Mouse (Mus musculus): ENCODE data around the gene Bgn. TPM values are rescaled to one million over a fixed set of nuclear protein-coding genes. Genes with fewer than 3 reads are reported as not detected.

Gene Bgn
- total and polyA plus RNA-seq, 3 experiments = not detected

DNA sequence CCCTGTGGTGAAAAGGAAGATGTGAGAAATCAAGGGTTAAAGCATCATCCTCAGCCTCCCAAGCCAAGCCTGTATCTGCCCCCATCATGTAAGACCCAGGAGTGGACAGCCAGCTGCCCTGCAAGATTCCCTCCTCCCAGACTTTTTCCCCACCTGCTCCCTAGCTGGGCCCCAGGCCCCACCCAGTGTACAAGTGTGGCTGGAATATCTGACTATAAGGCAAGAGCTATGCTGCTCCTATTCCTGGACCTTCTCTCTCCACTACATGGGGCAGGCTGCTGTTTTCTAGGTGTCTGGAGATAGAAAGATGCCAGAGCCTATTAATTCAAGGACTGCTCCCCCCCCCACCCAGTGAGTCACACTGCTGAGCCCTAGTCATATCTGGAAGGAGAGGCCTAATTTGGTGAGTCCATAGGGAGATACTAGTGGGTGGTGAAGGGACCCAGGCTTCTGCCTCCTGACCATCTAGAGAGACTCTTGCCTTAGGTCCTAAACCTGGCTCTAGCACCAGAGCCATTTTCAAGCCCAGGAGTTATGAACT, 33.7 kb downstream of the Bgn start (continued):
- TF ChIP-seq HCFC1 (IDR thresholded peaks at IDR 0.05; ENCODE audit: low read depth, low read length) (no peak), MEF2A (IDR thresholded peaks at IDR 0.05; ENCODE audit: borderline replicate concordance, low read depth, low read length) (no peak), POLR2A (IDR thresholded peaks at IDR 0.05; ENCODE audit: low read depth, low read length) (no peak)

DNA sequence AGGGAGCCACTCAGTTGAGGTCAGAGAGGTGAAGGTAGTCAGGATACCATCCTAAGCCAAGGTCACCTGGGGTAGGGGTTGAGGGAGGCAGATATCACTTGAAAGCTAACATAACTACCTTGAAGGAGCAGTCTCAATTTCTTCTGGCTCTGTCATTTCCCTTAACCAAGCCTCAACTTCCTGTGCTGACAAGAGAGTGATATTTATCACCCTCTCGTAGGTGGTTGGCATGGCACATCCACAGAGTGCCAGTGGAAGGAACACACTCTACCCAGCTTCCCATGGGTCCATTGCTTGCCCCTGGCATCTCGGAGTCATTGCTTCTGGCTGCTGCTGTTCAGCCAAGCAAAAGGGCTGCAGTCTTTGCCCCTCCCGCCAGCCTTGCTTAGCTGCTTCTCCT, 37.3 kb downstream of the Bgn start:
- H3K4me2 ChIP-seq (ENCODE audit: insufficient read depth, low read depth, poor library complexity, severe bottlenecking) = no peak overlapping the region
- no peaks in the 10 kb centered on the region for H3K9me3 ChIP-seq (replicated peaks; ENCODE audit: low read length)
- H3K27ac ChIP-seq (ENCODE audit: insufficient read depth, low read depth) = no peak overlapping the region
- no peaks in the 10 kb centered on the region for H3K4me1 ChIP-seq (ENCODE audit: control insufficient read depth in 1 of 2, insufficient read depth in 2 of 2)
- dilution Hi-C loops (cut with MboI; ENCODE audit: extremely low pct_ligation_motif_present, extremely low pct_unique_long_range_greater_than_20kb, low sequenced_read_pairs) = no loop called here
- H3K9ac ChIP-seq (ENCODE audit: insufficient read depth, low read depth) = no peak overlapping the region
- no peaks in the 10 kb centered on the region for H3K27me3 ChIP-seq (replicated peaks)
- no peak for DNase-seq (ENCODE audit: extremely low read depth)
- in situ Hi-C loops (cut with MboI; ENCODE audit: low pct_ligation_motif_present, low pct_unique_long_range_greater_than_20kb, low sequenced_read_pairs) = no loop called here
- no peaks in the 10 kb centered on the region for H3K79me2 ChIP-seq (replicated peaks; ENCODE audit: control insufficient read depth, extremely low read depth, insufficient read depth, poor library complexity, severe bottlenecking)
- H3K36me3 ChIP-seq (replicated peaks in 1 of 2; ENCODE audit: control insufficient read depth in 1 of 2, insufficient read depth in 1 of 2, low read length in 1 of 2) = no peaks in the 10 kb centered on the region
- H3K4me3 ChIP-seq (replicated peaks in 1 of 3; ENCODE audit: low read depth in 2 of 3, low read length in 2 of 3, poor library complexity in 1 of 3) = no peak overlapping the region
- TF ChIP-seq E2F4 (IDR thresholded peaks at IDR 0.05; ENCODE audit: insufficient replicate concordance, low read depth, low read length) (no peak), EP300 (IDR thresholded peaks at IDR 0.05; ENCODE audit: low read length) (no peak), TBP (conservative IDR thresholded peaks at IDR 0.05; ENCODE audit: low read depth, low read length) (no peak), CHD1 (IDR thresholded peaks at IDR 0.05; ENCODE audit: low read depth, low read length) (no peak), MAX (IDR thresholded peaks at IDR 0.05; ENCODE audit: low read length) (no peak), KAT2A (IDR thresholded peaks at IDR 0.05; ENCODE audit: insufficient replicate concordance, low read length) (no peak), ZMIZ1 (IDR thresholded peaks at IDR 0.05; ENCODE audit: low read depth, low read length) (no peak), ELF1 (IDR thresholded peaks at IDR 0.05; ENCODE audit: low read depth, low read length) (no peak)

GRCm38 (mm10) chrX:73524318-73525222, 41.2 kb downstream of the Bgn start:
- H3K9me3 ChIP-seq (replicated peaks; ENCODE audit: low read length) = no peaks in the 10 kb centered on the region
- dilution Hi-C loops (cut with MboI; ENCODE audit: extremely low pct_ligation_motif_present, extremely low pct_unique_long_range_greater_than_20kb, low sequenced_read_pairs) = no loop called here
- H3K27ac ChIP-seq (ENCODE audit: insufficient read depth, low read depth) = no peak overlapping the region
- no peaks in the 10 kb centered on the region for H3K27me3 ChIP-seq (replicated peaks)
- DNase-seq (ENCODE audit: extremely low read depth) = no peak
- H3K36me3 ChIP-seq (replicated peaks in 1 of 2; ENCODE audit: control insufficient read depth in 1 of 2, insufficient read depth in 1 of 2, low read length in 1 of 2) = no peaks in the 10 kb centered on the region
- in situ Hi-C loops (cut with MboI; ENCODE audit: low pct_ligation_motif_present, low pct_unique_long_range_greater_than_20kb, low sequenced_read_pairs) = no loop called here
- H3K79me2 ChIP-seq (replicated peaks; ENCODE audit: control insufficient read depth, extremely low read depth, insufficient read depth, poor library complexity, severe bottlenecking) = no peaks in the 10 kb centered on the region
- TF ChIP-seq CTCF (conservative IDR thresholded peaks at IDR 0.05 in 1 of 2, IDR thresholded peaks at IDR 0.05 in 1 of 2; ENCODE audit: low read depth in 2 of 2, low read length in 2 of 2) (no peak), MAFK (IDR thresholded peaks at IDR 0.05; ENCODE audit: insufficient replicate concordance, low read length) (no peak), NRF1 (IDR thresholded peaks at IDR 0.05; ENCODE audit: low read depth, low read length) (no peak), ZMIZ1 (IDR thresholded peaks at IDR 0.05; ENCODE audit: low read depth, low read length) (no peak), POLR2A (IDR thresholded peaks at IDR 0.05; ENCODE audit: low read depth, low read length) (no peak), MEF2A (IDR thresholded peaks at IDR 0.05; ENCODE audit: borderline replicate concordance, low read depth, low read length) (no peak), RAD21 (IDR thresholded peaks at IDR 0.05; ENCODE audit: low read depth, low read length) (no peak), TCF12 (IDR thresholded peaks at IDR 0.05; ENCODE audit: low read depth, low read length) (no peak), USF2 (conservative IDR thresholded peaks at IDR 0.05; ENCODE audit: low read depth, low read length) (no peak)
- H3K9ac ChIP-seq (ENCODE audit: insufficient read depth, low read depth) = no peak overlapping the region
- no peaks in the 10 kb centered on the region for H3K4me1 ChIP-seq (ENCODE audit: control insufficient read depth in 1 of 2, insufficient read depth in 2 of 2)
- H3K4me2 ChIP-seq (ENCODE audit: insufficient read depth, low read depth, poor library complexity, severe bottlenecking) = no peak overlapping the region
- no peak overlapping the region for H3K4me3 ChIP-seq (replicated peaks in 1 of 3; ENCODE audit: low read depth in 2 of 3, low read length in 2 of 3, poor library complexity in 1 of 3)
